Mouse (Mus musculus) E14TG2a.4 (cell line): ENCODE data around the gene Stox2.

ENCODE experiments used
- CTCF ChIP-seq: conservative IDR thresholded peaks from 2 replicates; pipeline ENCODE4 v1.5.1; 2014; ENCODE audit warnings: low read length
- NANOG ChIP-seq: IDR thresholded peaks from 2 replicates; pipeline ENCODE4 v1.6.1; 2014; ENCODE audit warnings: borderline replicate concordance, low read length, mixed read lengths
- POU5F1 ChIP-seq: IDR thresholded peaks from 2 replicates; pipeline ENCODE4 v1.6.1; 2014; ENCODE audit warnings: low read length, borderline replicate concordance

GRCm38 (mm10) chr8:47193321-47193996 lies 252.7 kb downstream of the Stox2 start:
- TF ChIP-seq CTCF (no peak), POU5F1 (no peak), NANOG (no peak)
